Mouse (Mus musculus): ENCODE data around the gene Nebl.

Gene Nebl

GRCm38 (mm10) chr2:17710083-17710482 lies 21.2 kb downstream of the Nebl start:
- no peak for DNase-seq (ENCODE audit: extremely low spot score, low read depth, low spot score)

GRCm38 (mm10) chr2:17705964-17706363 lies 25.3 kb downstream of the Nebl start:
- DNase-seq (ENCODE audit: extremely low spot score, low read depth, low spot score), result no peak

- DNase-seq (ENCODE audit: extremely low spot score, low read depth, low spot score), result no peak
Observed at GRCm38 (mm10) chr2:17705426-17705825, 25.8 kb downstream of the Nebl start.

- no peak for DNase-seq (ENCODE audit: extremely low spot score, low read depth, low spot score)
Observed at GRCm38 (mm10) chr2:17703170-17703512, 28.1 kb downstream of the Nebl start.

GRCm38 (mm10) chr2:17702481-17703169 lies 28.6 kb downstream of the Nebl start:
- DNase-seq (ENCODE audit: extremely low spot score, low read depth, low spot score), result no peak

DNA sequence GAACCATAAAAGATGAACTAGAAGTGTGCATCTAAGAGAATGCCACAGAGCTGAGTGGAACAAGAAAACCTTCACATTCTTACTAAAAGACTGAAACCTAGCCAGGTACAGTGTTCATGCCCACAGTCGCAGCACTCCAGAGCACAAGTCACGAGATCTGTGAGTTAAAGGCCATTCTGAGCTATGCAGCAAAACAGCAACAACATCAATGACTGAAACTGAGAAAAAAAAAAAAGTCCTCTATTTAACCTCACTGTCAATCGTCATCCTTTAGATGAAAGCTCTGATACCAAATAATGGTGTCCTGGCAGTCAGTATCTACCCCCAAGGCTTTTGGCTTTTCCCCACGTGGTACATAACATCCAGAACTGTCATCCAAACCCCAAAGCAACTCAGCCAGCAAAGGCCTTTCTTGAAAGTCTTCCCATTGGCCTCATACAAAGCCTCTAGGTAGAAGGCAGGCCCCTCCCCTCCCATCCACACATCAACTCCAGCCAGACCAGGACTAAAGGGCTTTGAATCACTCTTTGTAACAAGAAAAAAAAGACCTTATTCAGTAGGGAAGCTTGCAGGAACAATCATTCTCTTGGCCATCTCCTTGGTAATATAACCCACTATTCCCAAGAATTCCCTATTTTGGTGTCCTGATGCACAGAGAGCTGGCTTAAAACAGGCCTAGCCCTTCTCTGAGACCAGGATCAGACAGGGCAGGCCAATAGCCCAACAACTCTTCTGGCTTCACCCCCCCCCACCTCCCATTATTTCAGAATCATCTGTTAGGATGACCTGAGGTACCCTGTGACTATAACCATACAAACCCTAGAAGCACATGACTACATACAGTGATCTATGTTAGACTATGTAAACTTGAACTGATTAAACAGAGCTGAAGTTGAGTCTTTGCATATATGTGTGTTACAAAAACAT lies 32.8 kb downstream of the Nebl start:
- no peak for DNase-seq (ENCODE audit: extremely low spot score, low read depth, low spot score)

DNA sequence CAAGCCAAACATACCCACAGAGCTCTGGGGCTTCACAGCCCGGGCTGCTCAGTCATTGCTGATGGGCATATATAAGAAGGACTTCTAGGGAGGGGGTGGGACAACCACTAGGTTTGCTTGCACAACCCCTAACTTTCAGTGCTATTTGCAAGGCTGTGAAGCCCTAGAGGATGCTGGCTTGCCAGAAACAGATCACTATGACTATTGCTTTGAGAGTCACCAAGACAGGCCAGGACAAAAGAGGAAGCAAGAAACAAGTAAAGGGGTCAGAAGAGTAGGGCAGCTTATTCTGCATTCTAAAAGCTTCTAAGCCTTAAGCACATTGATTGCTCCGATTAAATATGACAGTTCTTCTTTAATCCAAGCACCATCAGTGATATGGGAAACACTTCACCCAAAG lies 38.3 kb downstream of the Nebl start:
- DNase-seq (ENCODE audit: extremely low spot score, low read depth, low spot score), result no peak

GRCm38 (mm10) chr2:17690264-17690663 lies 41.0 kb downstream of the Nebl start:
- no peak for DNase-seq (ENCODE audit: extremely low spot score, low read depth, low spot score)

- DNase-seq (ENCODE audit: extremely low spot score, low read depth, low spot score), result no peak
Observed at GRCm38 (mm10) chr2:17687141-17687540, 44.1 kb downstream of the Nebl start.

DNA sequence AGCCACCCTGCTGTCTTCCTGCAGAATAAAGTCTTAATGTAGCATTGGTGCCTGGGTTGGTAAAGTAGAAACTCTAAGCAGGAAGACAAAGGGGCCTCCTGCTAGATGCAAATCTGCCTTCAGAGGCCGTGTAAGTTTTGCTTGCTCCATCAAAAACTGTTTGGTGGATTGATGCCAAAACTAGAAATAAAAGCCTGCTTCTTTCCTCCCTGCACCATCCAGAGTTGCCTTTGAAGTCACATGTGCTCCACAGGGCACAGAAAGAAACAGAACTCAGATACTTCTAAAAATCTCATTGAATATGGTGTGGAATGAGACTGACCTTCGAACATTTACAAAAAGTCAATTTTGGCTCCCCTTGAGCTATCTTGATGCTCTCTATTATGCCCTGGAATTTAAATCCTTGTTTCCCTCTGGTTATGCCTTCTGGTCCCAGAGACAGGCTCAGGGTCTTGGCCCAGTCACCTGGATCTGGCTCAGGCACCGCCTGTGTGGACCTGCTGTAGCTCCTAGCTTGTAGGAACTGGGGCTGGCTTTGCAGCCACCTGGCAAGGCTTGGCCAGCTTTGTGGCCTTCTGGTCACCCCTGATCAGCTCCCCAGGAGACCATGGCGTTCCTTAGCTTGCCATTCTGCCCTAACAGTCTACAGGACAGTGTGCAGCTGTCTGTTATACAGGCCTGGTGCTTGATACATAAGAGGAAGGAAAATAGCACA lies 47.8 kb downstream of the Nebl start:
- no peak for DNase-seq (ENCODE audit: extremely low spot score, low read depth, low spot score)

DNA sequence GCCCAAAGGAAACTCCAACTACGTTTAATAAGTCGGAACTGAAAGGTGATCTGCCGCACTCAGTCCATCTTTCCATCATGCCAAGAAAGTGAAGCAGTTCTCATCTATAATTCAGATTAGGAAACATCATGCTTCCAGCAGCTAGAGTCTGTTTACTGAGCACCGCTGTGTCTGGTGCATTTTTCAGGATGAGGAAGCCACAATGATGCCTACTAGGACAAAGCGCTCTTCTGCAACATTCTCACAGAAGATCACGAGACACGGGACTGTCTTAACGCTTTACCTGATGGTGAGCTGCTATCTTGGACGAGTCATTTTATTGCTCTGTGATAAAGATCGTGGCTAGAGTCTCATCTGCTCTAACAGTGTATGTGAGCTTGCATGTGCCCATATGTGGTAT lies 59.1 kb downstream of the Nebl start:
- DNase-seq (ENCODE audit: extremely low spot score, low read depth, low spot score), result no peak

GRCm38 (mm10) chr2:17671566-17671965 lies 59.7 kb downstream of the Nebl start:
- no peak for DNase-seq (ENCODE audit: extremely low spot score, low read depth, low spot score)

- DNase-seq (ENCODE audit: extremely low spot score, low read depth, low spot score), result no peak
Observed at GRCm38 (mm10) chr2:17669953-17670352, 61.3 kb downstream of the Nebl start.

GRCm38 (mm10) chr2:17669000-17669399 lies 62.3 kb downstream of the Nebl start:
- no peak for DNase-seq (ENCODE audit: extremely low spot score, low read depth, low spot score)

DNA sequence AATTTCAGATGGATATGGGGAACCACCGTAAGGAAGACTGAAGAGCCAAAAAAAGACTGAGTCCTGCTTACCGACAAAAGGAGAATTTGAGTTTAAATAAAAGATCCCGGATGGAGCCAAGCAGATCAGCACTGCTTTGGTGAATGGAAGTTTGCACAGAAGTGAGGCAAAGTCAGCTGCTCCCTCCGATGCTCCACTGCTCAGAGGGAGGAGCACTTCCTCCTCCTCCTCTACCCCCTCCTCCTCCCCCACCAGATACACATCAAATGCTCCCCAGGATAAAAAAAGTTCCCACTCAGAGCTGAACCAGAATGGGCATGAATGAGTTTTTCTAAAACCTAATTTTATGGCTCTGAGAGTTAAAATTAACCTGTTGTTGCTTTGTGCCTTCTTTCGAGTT lies 73.1 kb downstream of the Nebl start:
- DNase-seq (ENCODE audit: extremely low spot score, low read depth, low spot score), result no peak

DNA sequence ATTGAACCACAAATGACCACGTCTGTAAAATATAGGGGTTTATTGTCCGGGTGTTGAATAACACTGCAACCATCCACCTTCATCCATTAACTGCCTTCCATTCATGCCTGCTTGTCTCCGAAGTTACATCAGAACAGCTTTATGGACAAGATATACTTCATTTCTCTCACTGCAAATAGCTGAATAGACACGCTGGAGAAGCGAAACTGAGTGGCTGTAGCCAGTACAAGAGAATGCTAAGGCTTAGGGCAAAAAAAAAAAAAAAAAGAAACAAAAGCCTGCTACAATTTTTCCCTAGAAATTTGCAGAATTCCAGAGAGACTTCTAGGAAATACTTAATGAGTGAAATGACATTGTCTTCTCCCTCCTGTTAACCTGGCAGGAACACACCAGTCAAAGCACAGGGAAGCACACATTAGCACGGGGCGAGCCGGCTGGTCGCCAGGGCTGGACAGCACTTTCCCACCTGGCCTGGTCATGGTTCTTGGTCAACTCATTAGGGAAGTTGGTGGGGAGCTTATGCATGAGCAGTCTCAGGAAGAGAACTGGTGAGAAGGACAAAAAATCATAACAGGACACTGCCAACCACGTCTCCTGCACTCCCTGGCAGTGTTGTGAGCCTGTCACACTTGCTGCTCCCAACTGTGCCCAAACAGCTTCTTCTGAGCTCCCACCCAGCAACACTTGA lies 81.0 kb downstream of the Nebl start:
- DNase-seq (ENCODE audit: extremely low spot score, low read depth, low spot score), result no peak

GRCm38 (mm10) chr2:17649728-17650127 lies 81.5 kb downstream of the Nebl start:
- DNase-seq (ENCODE audit: extremely low spot score, low read depth, low spot score), result no peak

- DNase-seq (ENCODE audit: extremely low spot score, low read depth, low spot score), result no peak
Observed at GRCm38 (mm10) chr2:17644282-17645262, 86.7 kb downstream of the Nebl start.

- DNase-seq (ENCODE audit: extremely low spot score, low read depth, low spot score), result no peak
Observed at GRCm38 (mm10) chr2:17643869-17644268, 87.4 kb downstream of the Nebl start.

GRCm38 (mm10) chr2:17642770-17643169 lies 88.5 kb downstream of the Nebl start:
- DNase-seq (ENCODE audit: extremely low spot score, low read depth, low spot score), result no peak
